Mouse (Mus musculus) hindbrain, embryonic 16.5 days (tissue): Measurements from ENCODE around the gene Lta. TPM values are rescaled to one million over a fixed set of nuclear protein-coding genes. Genes with fewer than 3 reads are reported as not detected.

Experiments
- ATAC-seq: fragments of 200-750 bp; cut with Nextera tagmentation; 2 replicates; pipeline ENCODE4 v1.8.0; 2017; ENCODE audit warnings: moderate TSS enrichment, moderate library complexity
- H3K27ac ChIP-seq: fragments of 300-500 bp; sonication (generic); 2 replicates; pipeline ENCODE4 v1.5.1; 2014; ENCODE audit warnings: low read depth, mild to moderate bottlenecking, control low read depth, low read length, moderate library complexity
- H3K27me3 ChIP-seq: fragments of 300-500 bp; sonication (generic); replicated peaks from 2 replicates; pipeline ENCODE4 v1.6.1; 2014; ENCODE audit warnings: low read length; ENCODE audit not compliant: control insufficient read depth, insufficient read depth
- H3K36me3 ChIP-seq: fragments of 300-500 bp; sonication (generic); 2 replicates; pipeline ENCODE4 v1.6.1; 2014; ENCODE audit warnings: mild to moderate bottlenecking, low read length, moderate library complexity, mixed read lengths; ENCODE audit not compliant: control insufficient read depth, insufficient read depth
- H3K4me1 ChIP-seq: fragments of 300-500 bp; sonication (generic); 2 replicates; pipeline ENCODE4 v1.6.1; 2014; ENCODE audit warnings: low read depth, low read length; ENCODE audit not compliant: control insufficient read depth, insufficient read depth
- H3K4me2 ChIP-seq: fragments of 300-500 bp; sonication (generic); 2 replicates; pipeline ENCODE4 v1.6.1; 2014; ENCODE audit warnings: mild to moderate bottlenecking, low read length, control low read depth, moderate library complexity
- H3K4me3 ChIP-seq: fragments of 300-500 bp; sonication (generic); 2 replicates; pipeline ENCODE4 v1.5.1; 2014; ENCODE audit warnings: mild to moderate bottlenecking, low read length, control low read depth, moderate library complexity
- H3K9ac ChIP-seq: fragments of 300-500 bp; sonication (generic); 2 replicates; pipeline ENCODE4 v1.6.1; 2014; ENCODE audit warnings: low read depth, mild to moderate bottlenecking, control low read depth, low read length, moderate library complexity
- H3K9me3 ChIP-seq: fragments of 300-500 bp; sonication (generic); 2 replicates; pipeline ENCODE4 v1.6.1; 2014; ENCODE audit warnings: mild to moderate bottlenecking, low read length, moderate library complexity; ENCODE audit not compliant: control insufficient read depth
- WGBS: fragments of 180-500 bp; shearing (Covaris S2); extraction: QIAGEN DNeasy Blood & Tissue Kit; methylation state at CpG from one replicate; pipeline ENCODE4 v1.1.7; 2014; 5-methylcytosine and 5-hydroxymethylcytosine counted together
- polyA plus RNA-seq: library from polyadenylated mRNA; unstranded; fragments of >200 nt; fragmentation: Nextera tagmentation; extraction: Ambion mirVana; gene quantifications from 2 replicates; pipeline ENCODE4 v1.2.1, GENCODE M21; 2015

The Lta gene
- polyA plus RNA-seq, 1 experiment from 2014 or later: 0.80 TPM

- H3K9me3 ChIP-seq: no peaks in the 10 kb centered on the region
- no peak for ATAC-seq
- peak within 1 kb of the TSS; percentile 54 for H3K4me3 ChIP-seq
- peak within 1 kb of the TSS; percentile 89 for H3K4me2 ChIP-seq
- peaks cover 13% of the 10 kb centered on the region; the same call in 1 of the 2 replicates for H3K36me3 ChIP-seq
- no peaks in the 10 kb centered on the region for H3K27me3 ChIP-seq
- H3K4me1 ChIP-seq: peaks cover 28% of the 10 kb centered on the region
- H3K27ac ChIP-seq: no peak within 1 kb of the TSS
- WGBS: 74% methylated on average over 18 of the region's 18 CpGs
- peak within 1 kb of the TSS; percentile 75; the same call in 1 of the 2 replicates for H3K9ac ChIP-seq
Observed at GRCm38 (mm10) chr17:35233114-35233980, 28.2 kb upstream of the Lta start, which contains the start of gene Atp6v1g2. Gene Atp6v1g2, plus strand, starts transcription at chr17:35233660.

- Histone ChIP-seq H3K4me1 (peaks cover 27% of the 10 kb centered on the region), H3K4me2 (no peak overlapping the region), H3K27ac (no peak overlapping the region), H3K27me3 (no peaks in the 10 kb centered on the region), H3K4me3 (no peak overlapping the region), H3K9me3 (no peaks in the 10 kb centered on the region), H3K9ac (no peak overlapping the region), H3K36me3 (peaks cover 14% of the 10 kb centered on the region)
- ATAC-seq: no peak
- 84% methylated on average over 5 of the region's 5 CpGs for WGBS
Observed at GRCm38 (mm10) chr17:35232659-35233058, 27.5 kb upstream of the Lta start.

GRCm38 (mm10) chr17:35232043-35232442, 26.9 kb upstream of the Lta start:
- H3K4me3 ChIP-seq: no peak overlapping the region
- H3K27me3 ChIP-seq: no peaks in the 10 kb centered on the region
- no peaks in the 10 kb centered on the region for H3K9me3 ChIP-seq
- peaks cover 22% of the 10 kb centered on the region for H3K4me1 ChIP-seq
- 11% methylated on average over 12 of the region's 12 CpGs for WGBS
- no peak overlapping the region for H3K27ac ChIP-seq
- peaks cover 16% of the 10 kb centered on the region for H3K36me3 ChIP-seq
- H3K4me2 ChIP-seq: peak overlapping the region; percentile 39
- H3K9ac ChIP-seq: peak overlapping the region; percentile 11; the same call in 1 of the 2 replicates
- ATAC-seq: no peak

GRCm38 (mm10) chr17:35231022-35231421, 25.9 kb upstream of the Lta start:
- peaks cover 16% of the 10 kb centered on the region for H3K36me3 ChIP-seq

GRCm38 (mm10) chr17:35226561-35227046, 21.5 kb upstream of the Lta start:
- Histone ChIP-seq H3K4me2 (no peak overlapping the region), H3K36me3 (peaks cover 16% of the 10 kb centered on the region), H3K4me3 (no peak overlapping the region), H3K27me3 (no peaks in the 10 kb centered on the region), H3K27ac (no peak overlapping the region), H3K4me1 (no peaks in the 10 kb centered on the region; the same call in none of the 2 replicates), H3K9ac (no peak overlapping the region), H3K9me3 (no peaks in the 10 kb centered on the region)
- ATAC-seq: no peak
- WGBS: 89% methylated on average over 14 of the region's 14 CpGs

More at GRCm38 (mm10) chr17:35231022-35231421, 25.9 kb upstream of the Lta start:
- ATAC-seq: no peak
- peaks cover 16% of the 10 kb centered on the region for H3K4me1 ChIP-seq
- WGBS: 92% methylated on average over 10 of the region's 10 CpGs
- no peak overlapping the region for H3K4me2 ChIP-seq
- no peak overlapping the region for H3K4me3 ChIP-seq
- no peaks in the 10 kb centered on the region for H3K27me3 ChIP-seq
- no peak overlapping the region for H3K9ac ChIP-seq
- H3K9me3 ChIP-seq: no peaks in the 10 kb centered on the region
- no peak overlapping the region for H3K27ac ChIP-seq

- no peak overlapping the region for H3K4me2 ChIP-seq
- no peak overlapping the region for H3K27ac ChIP-seq
- peaks cover 12% of the 10 kb centered on the region for H3K36me3 ChIP-seq
- no peak overlapping the region for H3K4me3 ChIP-seq
- no peak for ATAC-seq
- WGBS: 97% methylated on average over 5 of the region's 5 CpGs
- H3K4me1 ChIP-seq: no peaks in the 10 kb centered on the region
- no peaks in the 10 kb centered on the region for H3K9me3 ChIP-seq
- H3K9ac ChIP-seq: no peak overlapping the region
- no peaks in the 10 kb centered on the region for H3K27me3 ChIP-seq
Observed at GRCm38 (mm10) chr17:35225456-35225855, 20.3 kb upstream of the Lta start.

GRCm38 (mm10) chr17:35224641-35225040, 19.5 kb upstream of the Lta start:
- no peak overlapping the region for H3K27ac ChIP-seq
- 98% methylated on average over 4 of the region's 4 CpGs for WGBS
- peaks cover 12% of the 10 kb centered on the region for H3K36me3 ChIP-seq

GRCm38 (mm10) chr17:35222299-35222698, 17.1 kb upstream of the Lta start:
- Histone ChIP-seq H3K4me1 (no peaks in the 10 kb centered on the region), H3K27me3 (no peaks in the 10 kb centered on the region), H3K27ac (no peak overlapping the region), H3K9me3 (no peaks in the 10 kb centered on the region), H3K36me3 (peaks cover under 1% of the 10 kb centered on the region; the same call in 1 of the 2 replicates), H3K4me3 (no peak overlapping the region), H3K9ac (no peak overlapping the region), H3K4me2 (no peak overlapping the region)
- no peak for ATAC-seq
- WGBS: 65% methylated on average over 6 of the region's 6 CpGs

More at GRCm38 (mm10) chr17:35224641-35225040, 19.5 kb upstream of the Lta start:
- H3K9me3 ChIP-seq: no peaks in the 10 kb centered on the region
- no peak for ATAC-seq
- no peaks in the 10 kb centered on the region for H3K27me3 ChIP-seq
- H3K9ac ChIP-seq: no peak overlapping the region
- H3K4me3 ChIP-seq: no peak overlapping the region
- H3K4me1 ChIP-seq: no peaks in the 10 kb centered on the region
- no peak overlapping the region for H3K4me2 ChIP-seq

- H3K4me1 ChIP-seq: no peaks in the 10 kb centered on the region
- H3K9ac ChIP-seq: no peak within 1 kb of the TSS
- no peak within 1 kb of the TSS for H3K4me3 ChIP-seq
- H3K4me2 ChIP-seq: no peak within 1 kb of the TSS
- ATAC-seq: no peak
- 79% methylated on average over 28 of the region's 28 CpGs for WGBS
- H3K27ac ChIP-seq: no peak within 1 kb of the TSS
- H3K27me3 ChIP-seq: no peaks in the 10 kb centered on the region
- H3K36me3 ChIP-seq: no peaks in the 10 kb centered on the region
- H3K9me3 ChIP-seq: no peaks in the 10 kb centered on the region
Observed at GRCm38 (mm10) chr17:35220156-35220952, 15.2 kb upstream of the Lta start, which contains the start of gene Gm16181. Gene Gm16181, plus strand, starts transcription at chr17:35220834.
